Comparison of ENCODE assay signal across 38 mouse cellular contexts in the genomic region with DNA sequence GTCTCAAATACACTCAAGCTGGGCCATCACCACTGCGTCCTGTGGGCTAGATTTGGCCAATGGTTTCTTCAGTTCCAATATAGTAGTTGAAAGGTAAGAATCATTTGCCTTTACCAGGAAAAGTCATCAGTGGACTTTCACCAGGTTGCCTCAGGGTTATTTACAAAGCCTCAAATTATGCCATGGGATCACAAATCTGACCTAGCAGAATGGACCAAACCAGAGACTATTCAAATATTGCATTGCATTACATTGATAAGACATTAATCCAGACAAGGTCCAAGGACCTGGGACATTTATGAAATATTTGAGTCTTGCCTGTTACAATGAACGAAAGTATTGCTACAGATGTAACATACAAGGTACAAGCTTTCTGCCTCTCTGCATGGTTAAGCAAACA. TPM values are rescaled to one million over a fixed set of nuclear protein-coding genes. Genes with fewer than 3 reads are reported as not detected.
"Had no signal": no experiment of that assay in that cellular context is flagged by ENCODE, and none has a peak within 500 bp of the region (broad histone marks: within the 10 kb centered on the region; RNA-seq: fewer than 3 reads in every experiment).

No protein-coding gene starts in this region.

- H3K4me1 ChIP-seq: embryonic facial prominence, embryonic 10.5 days; embryonic facial prominence, embryonic 12.5 days; embryonic facial prominence, embryonic 13.5 days; embryonic facial prominence, embryonic 15.5 days; forebrain, embryonic 10.5 days; forebrain, embryonic 12.5 days; forebrain, embryonic 13.5 days; forebrain, embryonic 15.5 days had no signal

- H3K4me2 ChIP-seq: embryonic facial prominence, embryonic 12.5 days; embryonic facial prominence, embryonic 13.5 days; embryonic facial prominence, embryonic 15.5 days; forebrain, embryonic 12.5 days; forebrain, embryonic 13.5 days; forebrain, embryonic 15.5 days had no signal

- H3K27me3 ChIP-seq: embryonic facial prominence, embryonic 12.5 days; embryonic facial prominence, embryonic 13.5 days; embryonic facial prominence, embryonic 15.5 days; forebrain, embryonic 12.5 days; forebrain, embryonic 13.5 days; forebrain, embryonic 15.5 days had no signal

- ATAC-seq: forebrain, embryonic 13.5 days; forebrain, embryonic 14.5 days; forebrain, embryonic 15.5 days; forebrain, embryonic 16.5 days; forebrain, postnatal 0 days had no signal

- H3K36me3 ChIP-seq: embryonic facial prominence, embryonic 10.5 days; embryonic facial prominence, embryonic 12.5 days; embryonic facial prominence, embryonic 13.5 days; embryonic facial prominence, embryonic 15.5 days; forebrain, embryonic 10.5 days; forebrain, embryonic 12.5 days; forebrain, embryonic 15.5 days had no signal

- H3K9ac ChIP-seq: embryonic facial prominence, embryonic 12.5 days; embryonic facial prominence, embryonic 13.5 days; embryonic facial prominence, embryonic 15.5 days; forebrain, embryonic 12.5 days; forebrain, embryonic 13.5 days; forebrain, embryonic 15.5 days; forebrain, postnatal 0 days had no signal

- H3K27ac ChIP-seq: embryonic facial prominence, embryonic 10.5 days; embryonic facial prominence, embryonic 12.5 days; embryonic facial prominence, embryonic 13.5 days; embryonic facial prominence, embryonic 15.5 days; forebrain, embryonic 10.5 days; forebrain, embryonic 12.5 days; forebrain, embryonic 13.5 days; forebrain, embryonic 15.5 days; gastrocnemius, adult 2 months had no signal

- H3K9me3 ChIP-seq: embryonic facial prominence, embryonic 10.5 days; embryonic facial prominence, embryonic 12.5 days; embryonic facial prominence, embryonic 13.5 days; embryonic facial prominence, embryonic 15.5 days; forebrain, embryonic 10.5 days; forebrain, embryonic 12.5 days; forebrain, embryonic 13.5 days; forebrain, embryonic 15.5 days had no signal

- H3K4me3 ChIP-seq: embryonic facial prominence, embryonic 10.5 days; embryonic facial prominence, embryonic 12.5 days; embryonic facial prominence, embryonic 13.5 days; embryonic facial prominence, embryonic 15.5 days; erythroblast, embryonic 14.5 days; forebrain, embryonic 10.5 days; forebrain, embryonic 12.5 days; forebrain, embryonic 13.5 days; forebrain, embryonic 15.5 days; gastrocnemius, adult 2 months had no signal

- DNase-seq: cerebellum, adult 18-20 months; cerebellum, adult 2 months; cerebellum, adult 8-10 months; cerebellum, adult 9-10 months; cerebellum, adult 9-11 months; cerebellum, postnatal 10 days; cerebellum, postnatal 14 days; cerebellum, postnatal 25 days; cerebellum, postnatal 36 days; embryo, embryonic 11 days; forebrain, postnatal 0 days; gastrocnemius, adult 2 months; gastrocnemius, postnatal 10 days; gastrocnemius, postnatal 14 days; gastrocnemius, postnatal 25 days; gastrocnemius, postnatal 36 days; heart, adult 18-20 months had no signal

RNA-seq across cellular contexts. Expression of a gene that starts 17.1 kb away (rescaled TPM):
- total RNA-seq: common myeloid progenitor, adult 5-6 weeks; forebrain, postnatal 0 days; gastrocnemius, adult 2 months; gastrocnemius, adult 8-10 months; gastrocnemius, postnatal 14 days; gastrocnemius, postnatal 25 days; gastrocnemius, postnatal 36 days; granulocyte monocyte progenitor cell, adult 5-6 weeks; heart, adult 18-20 months had no signal
- polyA plus RNA-seq: cerebellum, adult 2 months; cortical plate, adult 2 months; embryonic facial prominence, embryonic 10.5 days; embryonic facial prominence, embryonic 11.5 days; embryonic facial prominence, embryonic 12.5 days; embryonic facial prominence, embryonic 13.5 days; embryonic facial prominence, embryonic 14.5 days; embryonic facial prominence, embryonic 15.5 days; erythroblast, embryonic 14.5 days; forebrain, embryonic 10.5 days; forebrain, embryonic 11.5 days; forebrain, embryonic 12.5 days; forebrain, embryonic 13.5 days; forebrain, embryonic 14.5 days; forebrain, embryonic 15.5 days; forebrain, embryonic 16.5 days; forebrain, postnatal 0 days had no signal

RNA-seq across cellular contexts. Expression of a gene that starts 37.0 kb away (rescaled TPM):
- total RNA-seq: common myeloid progenitor, adult 5-6 weeks; gastrocnemius, adult 18-20 months; gastrocnemius, adult 8-10 months; gastrocnemius, postnatal 10 days; gastrocnemius, postnatal 25 days; gastrocnemius, postnatal 36 days; gastrocnemius, postnatal 4 days; granulocyte monocyte progenitor cell, adult 5-6 weeks had no signal
- polyA plus RNA-seq: cerebellum, adult 2 months; embryonic facial prominence, embryonic 10.5 days; embryonic facial prominence, embryonic 11.5 days; embryonic facial prominence, embryonic 12.5 days; embryonic facial prominence, embryonic 13.5 days; embryonic facial prominence, embryonic 14.5 days; embryonic facial prominence, embryonic 15.5 days; erythroblast, embryonic 14.5 days; forebrain, embryonic 10.5 days; forebrain, embryonic 11.5 days; forebrain, embryonic 12.5 days; forebrain, embryonic 13.5 days; forebrain, embryonic 14.5 days; forebrain, embryonic 15.5 days; forebrain, postnatal 0 days had no signal

RNA-seq across cellular contexts. Expression of a gene that starts 49.1 kb away (rescaled TPM):
- total RNA-seq: common myeloid progenitor, adult 5-6 weeks; forebrain, postnatal 0 days; gastrocnemius, adult 18-20 months; gastrocnemius, adult 2 months; gastrocnemius, adult 8-10 months; gastrocnemius, postnatal 10 days; gastrocnemius, postnatal 14 days; gastrocnemius, postnatal 25 days; gastrocnemius, postnatal 36 days; gastrocnemius, postnatal 4 days; granulocyte monocyte progenitor cell, adult 5-6 weeks; heart, adult 18-20 months had no signal
- polyA plus RNA-seq: cerebellum, adult 2 months; cortical plate, adult 2 months; embryonic facial prominence, embryonic 10.5 days; embryonic facial prominence, embryonic 11.5 days; embryonic facial prominence, embryonic 12.5 days; embryonic facial prominence, embryonic 13.5 days; embryonic facial prominence, embryonic 14.5 days; embryonic facial prominence, embryonic 15.5 days; erythroblast, embryonic 14.5 days; forebrain, embryonic 10.5 days; forebrain, embryonic 11.5 days; forebrain, embryonic 12.5 days; forebrain, embryonic 13.5 days; forebrain, embryonic 14.5 days; forebrain, embryonic 15.5 days; forebrain, embryonic 16.5 days; forebrain, postnatal 0 days; frontal cortex, adult 2 months had no signal
